Mouse (Mus musculus) kidney, postnatal 0 days (tissue): ENCODE data around the gene Pde4d. TPM values are rescaled to one million over a fixed set of nuclear protein-coding genes. Genes with fewer than 3 reads are reported as not detected.

Experiments
- ATAC-seq: fragments of 200-750 bp; cut with Nextera tagmentation; replicated peaks from 2 replicates; pipeline ENCODE4 v1.8.0; 2017; ENCODE audit warnings: low read depth, moderate number of reproducible peaks, moderate TSS enrichment, moderate library complexity; ENCODE audit not compliant: low FRiP score
- DNase-seq: peaks from one replicate; pipeline ENCODE4 v3.0.0-alpha.2; 2016; ENCODE audit warnings: low spot score
- H3K27ac ChIP-seq: fragments of 300-500 bp; sonication (generic); 2 replicates; pipeline ENCODE4 v1.5.1; 2014; ENCODE audit warnings: mild to moderate bottlenecking
- H3K27me3 ChIP-seq: fragments of 300-500 bp; sonication (generic); 2 replicates; pipeline ENCODE4 v1.6.1; 2014; ENCODE audit warnings: low read length, mixed read lengths; ENCODE audit not compliant: insufficient read depth
- H3K36me3 ChIP-seq: fragments of 300-500 bp; sonication (generic); 2 replicates; pipeline ENCODE4 v1.6.1; 2014; ENCODE audit warnings: low read length, mixed read lengths; ENCODE audit not compliant: insufficient read depth
- H3K4me1 ChIP-seq: fragments of 300-500 bp; sonication (generic); replicated peaks from 2 replicates; pipeline ENCODE4 v1.6.1; 2014; ENCODE audit warnings: antibody characterized with exemption, low read length, mixed read lengths; ENCODE audit not compliant: insufficient read depth
- H3K4me2 ChIP-seq: fragments of 300-500 bp; sonication (generic); 2 replicates; pipeline ENCODE4 v1.6.1; 2014; ENCODE audit warnings: mild to moderate bottlenecking, low read length, moderate library complexity, mixed read lengths
- H3K4me3 ChIP-seq: fragments of 300-500 bp; sonication (generic); replicated peaks from 2 replicates; pipeline ENCODE4 v1.5.1; 2014; ENCODE audit warnings: low read depth, low read length
- H3K9ac ChIP-seq: fragments of 300-500 bp; sonication (generic); 2 replicates; pipeline ENCODE4 v1.6.1; 2014; ENCODE audit warnings: low read depth, low read length
- H3K9me3 ChIP-seq: fragments of 300-500 bp; sonication (generic); replicated peaks from 2 replicates; pipeline ENCODE4 v1.6.1; 2016; ENCODE audit warnings: low read length, inconsistent platforms, mixed read lengths
- CTCF ChIP-seq: IDR thresholded peaks from 2 replicates; pipeline ENCODE4 v1.5.1; 2016; ENCODE audit warnings: antibody characterized with exemption, low read depth, mild to moderate bottlenecking, moderate library complexity
- WGBS: fragments of 180-500 bp; shearing (Covaris S2); extraction: QIAGEN DNeasy Blood & Tissue Kit; methylation state at CpG from one replicate; pipeline ENCODE4 v1.1.7; 2014; 5-methylcytosine and 5-hydroxymethylcytosine counted together
- polyA plus RNA-seq: library from polyadenylated mRNA; unstranded; fragments of >200 nt; fragmentation: Nextera tagmentation; extraction: Ambion mirVana; gene quantifications from 2 replicates; pipeline ENCODE4 v1.2.1, GENCODE M21; 2015

The Pde4d gene
- polyA plus RNA-seq, 1 experiment from 2014 or later, result 7.1 TPM

- Histone ChIP-seq H3K4me3 (no peak overlapping the region), H3K4me2 (no peak overlapping the region), H3K36me3 (no peaks in the 10 kb centered on the region), H3K9ac (no peak overlapping the region), H3K9me3 (no peaks in the 10 kb centered on the region), H3K27me3 (no peaks in the 10 kb centered on the region), H3K4me1 (no peaks in the 10 kb centered on the region), H3K27ac (no peak overlapping the region)
- no peak for TF ChIP-seq CTCF
- no peak for ATAC-seq
- DNase-seq, result no peak
- WGBS, result 85% methylated on average over 6 of the region's 6 CpGs
Measured at GRCm38 (mm10) chr13:108428809-108429208, 20.9 kb upstream of the Pde4d start.

- 84% methylated on average over 2 of the region's 2 CpGs for WGBS
- no peak for DNase-seq
- Histone ChIP-seq H3K36me3 (no peaks in the 10 kb centered on the region), H3K27ac (no peak overlapping the region), H3K4me1 (no peaks in the 10 kb centered on the region), H3K9ac (no peak overlapping the region), H3K9me3 (no peaks in the 10 kb centered on the region), H3K27me3 (no peaks in the 10 kb centered on the region), H3K4me2 (no peak overlapping the region), H3K4me3 (no peak overlapping the region)
- TF ChIP-seq CTCF, result no peak
- no peak for ATAC-seq
Measured at GRCm38 (mm10) chr13:108429623-108430022, 20.1 kb upstream of the Pde4d start.

GRCm38 (mm10) chr13:108431776-108432175 is 18.0 kb upstream of the Pde4d start:
- ATAC-seq (no peak), DNase-seq (no peak)
- no peak overlapping the region for H3K9ac ChIP-seq
- H3K27ac ChIP-seq, result no peak overlapping the region
- no peaks in the 10 kb centered on the region for H3K9me3 ChIP-seq
- H3K36me3 ChIP-seq, result no peaks in the 10 kb centered on the region
- no peaks in the 10 kb centered on the region for H3K27me3 ChIP-seq
- TF ChIP-seq CTCF, result no peak
- H3K4me1 ChIP-seq, result no peaks in the 10 kb centered on the region
- no peak overlapping the region for H3K4me2 ChIP-seq
- H3K4me3 ChIP-seq, result no peak overlapping the region
- WGBS, result 90% methylated on average over 3 of the region's 3 CpGs

GRCm38 (mm10) chr13:108435687-108436086 is 14.1 kb upstream of the Pde4d start:
- no peak overlapping the region for H3K4me2 ChIP-seq
- TF ChIP-seq CTCF, result no peak
- no peak for DNase-seq
- no peaks in the 10 kb centered on the region for H3K9me3 ChIP-seq
- H3K4me1 ChIP-seq, result no peaks in the 10 kb centered on the region
- H3K27ac ChIP-seq, result no peak overlapping the region
- no peaks in the 10 kb centered on the region for H3K27me3 ChIP-seq
- H3K9ac ChIP-seq, result no peak overlapping the region
- ATAC-seq, result no peak
- H3K4me3 ChIP-seq, result no peak overlapping the region
- no peaks in the 10 kb centered on the region for H3K36me3 ChIP-seq

- TF ChIP-seq CTCF, result no peak
- Histone ChIP-seq H3K4me2 (no peak overlapping the region), H3K36me3 (no peaks in the 10 kb centered on the region), H3K27ac (no peak overlapping the region), H3K9ac (no peak overlapping the region), H3K27me3 (no peaks in the 10 kb centered on the region), H3K4me3 (no peak overlapping the region), H3K4me1 (no peaks in the 10 kb centered on the region), H3K9me3 (no peaks in the 10 kb centered on the region)
- ATAC-seq, result no peak
- no peak for DNase-seq
- WGBS, result 94% methylated on average over 2 of the region's 2 CpGs
Measured at GRCm38 (mm10) chr13:108437424-108437823, 12.3 kb upstream of the Pde4d start.

GRCm38 (mm10) chr13:108439012-108439411 is 10.7 kb upstream of the Pde4d start:
- Histone ChIP-seq H3K27ac (no peak overlapping the region), H3K4me2 (no peak overlapping the region), H3K36me3 (no peaks in the 10 kb centered on the region), H3K27me3 (no peaks in the 10 kb centered on the region), H3K4me1 (no peaks in the 10 kb centered on the region), H3K4me3 (no peak overlapping the region), H3K9me3 (no peaks in the 10 kb centered on the region), H3K9ac (no peak overlapping the region)
- TF ChIP-seq CTCF, result no peak
- peak; percentile 46 for DNase-seq
- 79% methylated on average over 1 of the region's 1 CpGs for WGBS
- ATAC-seq, result no peak

GRCm38 (mm10) chr13:108448348-108448931 is 1.3 kb upstream of the Pde4d start:
- DNase-seq, result no peak
- Histone ChIP-seq H3K4me3 (no peak overlapping the region), H3K27ac (no peak overlapping the region), H3K4me2 (no peak overlapping the region), H3K4me1 (no peaks in the 10 kb centered on the region), H3K9ac (no peak overlapping the region), H3K9me3 (no peaks in the 10 kb centered on the region), H3K36me3 (no peaks in the 10 kb centered on the region), H3K27me3 (no peaks in the 10 kb centered on the region)
- TF ChIP-seq CTCF, result no peak
- WGBS, result 60% methylated on average over 11 of the region's 11 CpGs
- ATAC-seq, result no peak
